Mouse (Mus musculus): ENCODE measurements around the gene Stat5a. TPM values are rescaled to one million over a fixed set of nuclear protein-coding genes. Genes with fewer than 3 reads are reported as not detected.

Stat5a gene
- polyA plus RNA-seq, 1 experiment from 2014 or later, result 1.6 TPM

GRCm38 (mm10) chr11:100930611-100931010 is 71.5 kb downstream of the Stat5a start:
- WGBS, result 86% methylated on average over 7 of the region's 7 CpGs
- Histone ChIP-seq H3K4me3 (ENCODE audit: low read depth, low read length) (no peak overlapping the region), H3K9me3 (replicated peaks; ENCODE audit: control insufficient read depth, low read length) (no peaks in the 10 kb centered on the region), H3K36me3 (replicated peaks; ENCODE audit: control insufficient read depth, insufficient read depth, low read depth, low read length) (no peaks in the 10 kb centered on the region), H3K27me3 (ENCODE audit: control insufficient read depth, insufficient read depth, low read length) (no peaks in the 10 kb centered on the region), H3K4me2 (ENCODE audit: low read depth, low read length) (no peak overlapping the region), H3K9ac (replicated peaks; ENCODE audit: low read length) (no peak overlapping the region), H3K4me1 (ENCODE audit: control insufficient read depth, insufficient read depth, low read length) (no peaks in the 10 kb centered on the region), H3K27ac (replicated peaks; ENCODE audit: low read depth, low read length) (no peak overlapping the region)
- ATAC-seq (replicated peaks; ENCODE audit: insufficient number of reproducible peaks, low FRiP score, low TSS enrichment, low read depth), result no peak
- DNase-seq (ENCODE audit: low spot score), result no peak

GRCm38 (mm10) chr11:100931254-100931921 is 72.2 kb downstream of the Stat5a start:
- ATAC-seq (replicated peaks; ENCODE audit: insufficient number of reproducible peaks, low FRiP score, low TSS enrichment, low read depth), result no peak

More at GRCm38 (mm10) chr11:100931254-100931921, 72.2 kb downstream of the Stat5a start:
- H3K9me3 ChIP-seq (replicated peaks; ENCODE audit: control insufficient read depth, low read length), result no peaks in the 10 kb centered on the region
- no peak for DNase-seq (ENCODE audit: low spot score)
- H3K4me1 ChIP-seq (ENCODE audit: control insufficient read depth, insufficient read depth, low read length), result no peaks in the 10 kb centered on the region
- H3K4me2 ChIP-seq (ENCODE audit: low read depth, low read length), result no peak overlapping the region
- no peak overlapping the region for H3K4me3 ChIP-seq (ENCODE audit: low read depth, low read length)
- H3K36me3 ChIP-seq (replicated peaks; ENCODE audit: control insufficient read depth, insufficient read depth, low read depth, low read length), result no peaks in the 10 kb centered on the region
- no peak overlapping the region for H3K27ac ChIP-seq (replicated peaks; ENCODE audit: low read depth, low read length)
- no peaks in the 10 kb centered on the region for H3K27me3 ChIP-seq (ENCODE audit: control insufficient read depth, insufficient read depth, low read length)
- 74% methylated on average over 12 of the region's 12 CpGs for WGBS
- H3K9ac ChIP-seq (replicated peaks; ENCODE audit: low read length), result no peak overlapping the region

Other genes starting within 250 kb of the Stat5a start
- 79.5 and 93.0 TPM in 2 replicates for gene Nkiras2, start 240.1 kb upstream of the Stat5a start, polyA plus RNA-seq (2014; fragmentation: Nextera tagmentation; extraction: Ambion mirVana)
- 80.0 and 83.9 TPM in 2 replicates for gene Dnajc7, start 239.2 kb upstream of the Stat5a start, polyA plus RNA-seq (2014; fragmentation: Nextera tagmentation; extraction: Ambion mirVana)
- 0.53 and 1.2 TPM in 2 replicates for gene Zfp385c, start 166.9 kb upstream of the Stat5a start, polyA plus RNA-seq (2014; fragmentation: Nextera tagmentation; extraction: Ambion mirVana)
- gene Dhx58, start 155.1 kb upstream of the Stat5a start, polyA plus RNA-seq (2014; fragmentation: Nextera tagmentation; extraction: Ambion mirVana), result 1.2 and 1.8 TPM in 2 replicates
- 49.9 and 55.9 TPM in 2 replicates for gene Kat2a, start 146.9 kb upstream of the Stat5a start, polyA plus RNA-seq (2014; fragmentation: Nextera tagmentation; extraction: Ambion mirVana)
- not detected in 2 replicates for gene Hspb9, start 145.5 kb upstream of the Stat5a start, polyA plus RNA-seq (2014; fragmentation: Nextera tagmentation; extraction: Ambion mirVana)
- 76.6 and 86.1 TPM in 2 replicates for gene Rab5c, start 121.1 kb upstream of the Stat5a start, polyA plus RNA-seq (2014; fragmentation: Nextera tagmentation; extraction: Ambion mirVana)
- 0.50 and 0.56 TPM in 2 replicates for gene Kcnh4, start 99.4 kb upstream of the Stat5a start, polyA plus RNA-seq (2014; fragmentation: Nextera tagmentation; extraction: Ambion mirVana)
- not detected in 2 replicates for gene Hcrt, start 96.4 kb upstream of the Stat5a start, polyA plus RNA-seq (2014; fragmentation: Nextera tagmentation; extraction: Ambion mirVana)
- gene Ghdc, start 88.4 kb upstream of the Stat5a start, polyA plus RNA-seq (2014; fragmentation: Nextera tagmentation; extraction: Ambion mirVana), result 1.4 and 1.5 TPM in 2 replicates
- gene Stat5b, start 8.6 kb upstream of the Stat5a start, polyA plus RNA-seq (2014; fragmentation: Nextera tagmentation; extraction: Ambion mirVana), result 17.9 and 18.1 TPM in 2 replicates
- gene Stat3, start 80.2 kb downstream of the Stat5a start, polyA plus RNA-seq (2014; fragmentation: Nextera tagmentation; extraction: Ambion mirVana), result 22.5 and 23.5 TPM in 2 replicates
- gene Cavin1, start 111.5 kb downstream of the Stat5a start, polyA plus RNA-seq (2014; fragmentation: Nextera tagmentation; extraction: Ambion mirVana), result 14.7 and 16.3 TPM in 2 replicates
- 28.0 and 28.4 TPM in 2 replicates for gene Atp6v0a1, start 150.1 kb downstream of the Stat5a start, polyA plus RNA-seq (2014; fragmentation: Nextera tagmentation; extraction: Ambion mirVana)
- gene Naglu, start 210.7 kb downstream of the Stat5a start, polyA plus RNA-seq (2014; fragmentation: Nextera tagmentation; extraction: Ambion mirVana), result 3.5 and 5.9 TPM in 2 replicates
- gene Hsd17b1, start 219.1 kb downstream of the Stat5a start, polyA plus RNA-seq (2014; fragmentation: Nextera tagmentation; extraction: Ambion mirVana), result not detected in 2 replicates
- 44.9 and 58.1 TPM in 2 replicates for gene Coasy, start 223.2 kb downstream of the Stat5a start, polyA plus RNA-seq (2014; fragmentation: Nextera tagmentation; extraction: Ambion mirVana)
- 45.7 and 47.9 TPM in 2 replicates for gene Mlx, start 227.9 kb downstream of the Stat5a start, polyA plus RNA-seq (2014; fragmentation: Nextera tagmentation; extraction: Ambion mirVana)
- 61.2 and 62.4 TPM in 2 replicates for gene Psmc3ip, start 236.1 kb downstream of the Stat5a start, polyA plus RNA-seq (2014; fragmentation: Nextera tagmentation; extraction: Ambion mirVana)

Measured in embryonic facial prominence, embryonic 11.5 days (tissue).